Comparison of ENCODE assay signal across 23 mouse cellular contexts in genomic region chr16:77152288-77152687, GRCm38 (mm10).
DNase-seq lines count a peak whose midpoint lies in the region; ATAC-seq and TF ChIP-seq lines count a peak whose summit lies in the region.
"Had no signal": no experiment of that assay in that cellular context is flagged by ENCODE, and none has a peak within 500 bp of the region (broad histone marks: within the 10 kb centered on the region; RNA-seq: fewer than 3 reads in every experiment).

No protein-coding gene starts in this region.

- H3K36me3 ChIP-seq in forebrain, postnatal 0 days (ENCODE audit: insufficient read depth): no peaks in the 10 kb centered on the region
- H3K36me3 ChIP-seq in forebrain, embryonic 13.5 days (ENCODE audit: poor library complexity, severe bottlenecking): no peaks in the 10 kb centered on the region
- H3K36me3 ChIP-seq: embryonic facial prominence, embryonic 13.5 days; forebrain, embryonic 15.5 days; hindbrain, embryonic 15.5 days; kidney, embryonic 15.5 days; limb, embryonic 10.5 days; stomach, embryonic 15.5 days had no signal

- H3K9ac ChIP-seq in forebrain, postnatal 0 days: no peak overlapping the region
- H3K9ac ChIP-seq in forebrain, embryonic 13.5 days: no peak overlapping the region
- H3K9ac ChIP-seq: embryonic facial prominence, embryonic 13.5 days; forebrain, embryonic 15.5 days; hindbrain, embryonic 15.5 days; kidney, embryonic 15.5 days; stomach, embryonic 15.5 days had no signal

- H3K4me1 ChIP-seq in forebrain, postnatal 0 days (ENCODE audit: insufficient read depth): no peaks in the 10 kb centered on the region
- H3K4me1 ChIP-seq in forebrain, embryonic 13.5 days: no peaks in the 10 kb centered on the region
- H3K4me1 ChIP-seq: forebrain, embryonic 15.5 days; hindbrain, embryonic 15.5 days; limb, embryonic 10.5 days; stomach, embryonic 15.5 days had no signal

- H3K27ac ChIP-seq in forebrain, postnatal 0 days (ENCODE audit: low read depth, low read length): no peak overlapping the region
- no peak overlapping the region for H3K27ac ChIP-seq in forebrain, embryonic 13.5 days
- H3K27ac ChIP-seq: embryonic facial prominence, embryonic 13.5 days; forebrain, embryonic 15.5 days; hindbrain, embryonic 15.5 days; kidney, embryonic 15.5 days; limb, embryonic 10.5 days; stomach, embryonic 15.5 days had no signal

- no peak; the same call in 1 of the 2 replicates for TF ChIP-seq CTCF in forebrain, postnatal 0 days (IDR thresholded peaks at IDR 0.05; ENCODE audit: low read depth)

- DNase-seq in frontal cortex, adult 2 months (ENCODE audit: extremely low spot score in 1 of 2, low spot score in 1 of 2): peak; percentile 35 to 73
- no peak for DNase-seq in frontal cortex, postnatal 10 days (ENCODE audit: low spot score in 2 of 2)
- DNase-seq in layer of hippocampus, adult 18-20 months (ENCODE audit: low spot score in 2 of 2): peak; percentile 62 to 89
- DNase-seq in layer of hippocampus, postnatal 14 days (ENCODE audit: low spot score in 2 of 2): peak; percentile 45 to 81
- DNase-seq in right cerebral cortex, postnatal 25 days: peak; percentile 27
- no peak for DNase-seq in forebrain, postnatal 0 days
- DNase-seq: adrenal gland, postnatal 25 days; B cell, adult 2 months; cerebellum, adult 8-10 months; gastrocnemius, postnatal 14 days; heart, adult 18-20 months; heart, postnatal 36 days; lung, adult 2 months; lung, postnatal 36 days; thymus, adult 2 months had no signal

- no peak for ATAC-seq in forebrain, postnatal 0 days
- no peak for ATAC-seq in forebrain, embryonic 13.5 days
- ATAC-seq: forebrain, embryonic 15.5 days; intestine, postnatal 0 days had no signal

- H3K27me3 ChIP-seq in forebrain, postnatal 0 days (ENCODE audit: insufficient read depth, low read length): no peaks in the 10 kb centered on the region
- no peaks in the 10 kb centered on the region for H3K27me3 ChIP-seq in forebrain, embryonic 13.5 days
- H3K27me3 ChIP-seq: embryonic facial prominence, embryonic 13.5 days; forebrain, embryonic 15.5 days; hindbrain, embryonic 15.5 days; kidney, embryonic 15.5 days; stomach, embryonic 15.5 days had no signal

- WGBS in forebrain, postnatal 0 days: 58% methylated on average over 1 of the region's 1 CpGs
- 84% methylated on average over 1 of the region's 1 CpGs for WGBS in forebrain, embryonic 13.5 days

- no peaks in the 10 kb centered on the region for H3K9me3 ChIP-seq in forebrain, postnatal 0 days (ENCODE audit: low read length)
- H3K9me3 ChIP-seq in forebrain, embryonic 13.5 days (replicated peaks): no peaks in the 10 kb centered on the region
- H3K9me3 ChIP-seq: embryonic facial prominence, embryonic 13.5 days; forebrain, embryonic 15.5 days; hindbrain, embryonic 15.5 days; kidney, embryonic 15.5 days; limb, embryonic 10.5 days; stomach, embryonic 15.5 days had no signal

- no peak overlapping the region for H3K4me3 ChIP-seq in forebrain, postnatal 0 days (ENCODE audit: low read depth, low read length)
- H3K4me3 ChIP-seq in forebrain, embryonic 13.5 days: no peak overlapping the region
- H3K4me3 ChIP-seq: embryonic facial prominence, embryonic 13.5 days; forebrain, embryonic 15.5 days; hindbrain, embryonic 15.5 days; kidney, embryonic 15.5 days; limb, embryonic 10.5 days; stomach, embryonic 15.5 days had no signal

- no peak overlapping the region for H3K4me2 ChIP-seq in forebrain, postnatal 0 days (ENCODE audit: low read depth)
- H3K4me2 ChIP-seq in forebrain, embryonic 13.5 days: no peak overlapping the region
- H3K4me2 ChIP-seq: embryonic facial prominence, embryonic 13.5 days; forebrain, embryonic 15.5 days; hindbrain, embryonic 15.5 days; kidney, embryonic 15.5 days; stomach, embryonic 15.5 days had no signal

Comparison
In these comparisons a context has a peak if more than half of its experiments do, and no peak if none do; other contexts are left out.
1. DNase-seq: peak in frontal cortex, adult 2 months (2 of 2), layer of hippocampus, adult 18-20 months (2 of 2), layer of hippocampus, postnatal 14 days (2 of 2) and right cerebral cortex, postnatal 25 days (single experiment); none in frontal cortex, postnatal 10 days (0 of 2) and forebrain, postnatal 0 days (single experiment).